Mouse (Mus musculus) kidney, embryonic 16.5 days (tissue): ENCODE data around the gene Krt18. TPM values are rescaled to one million over a fixed set of nuclear protein-coding genes. Genes with fewer than 3 reads are reported as not detected.

Experiments
- ATAC-seq: fragments of 200-750 bp; cut with Nextera tagmentation; 2 replicates; pipeline ENCODE4 v1.8.0; 2017; ENCODE audit warnings: moderate TSS enrichment; ENCODE audit not compliant: low FRiP score, low TSS enrichment
- H3K27ac ChIP-seq: fragments of 300-500 bp; sonication (generic); 2 replicates; pipeline ENCODE4 v1.5.1; 2014; ENCODE audit warnings: low read length
- H3K27me3 ChIP-seq: fragments of 300-500 bp; sonication (generic); 2 replicates; pipeline ENCODE4 v1.6.1; 2014; ENCODE audit warnings: low read length, control low read depth, mixed read lengths; ENCODE audit not compliant: insufficient read depth
- H3K36me3 ChIP-seq: fragments of 300-500 bp; sonication (generic); 2 replicates; pipeline ENCODE4 v1.6.1; 2014; ENCODE audit warnings: low read length, control low read depth, mixed read lengths; ENCODE audit not compliant: insufficient read depth
- H3K4me1 ChIP-seq: fragments of 300-500 bp; sonication (generic); 2 replicates; pipeline ENCODE4 v1.6.1; 2014; ENCODE audit warnings: low read length, control low read depth, mixed read lengths; ENCODE audit not compliant: insufficient read depth
- H3K4me2 ChIP-seq: fragments of 300-500 bp; sonication (generic); replicated peaks from 2 replicates; pipeline ENCODE4 v1.6.1; 2014; ENCODE audit warnings: low read depth, low read length
- H3K4me3 ChIP-seq: fragments of 300-500 bp; sonication (generic); 2 replicates; pipeline ENCODE4 v1.5.1; 2014; ENCODE audit warnings: mild to moderate bottlenecking, low read length
- H3K9ac ChIP-seq: fragments of 300-500 bp; sonication (generic); replicated peaks from 2 replicates; pipeline ENCODE4 v1.6.1; 2014; ENCODE audit warnings: low read length
- H3K9me3 ChIP-seq: fragments of 300-500 bp; sonication (generic); 2 replicates; pipeline ENCODE4 v1.6.1; 2016; ENCODE audit warnings: low read length, control low read depth
- WGBS: fragments of 180-500 bp; shearing (Covaris S2); extraction: QIAGEN DNeasy Blood & Tissue Kit; methylation state at CpG from one replicate; pipeline ENCODE4 v1.1.7; 2014; 5-methylcytosine and 5-hydroxymethylcytosine counted together
- polyA plus RNA-seq: library from polyadenylated mRNA; unstranded; fragments of >200 nt; fragmentation: Nextera tagmentation; extraction: Ambion mirVana; gene quantifications from 2 replicates; pipeline ENCODE4 v1.2.1, GENCODE M21; 2015

Krt18 gene
- polyA plus RNA-seq, 1 experiment from 2014 or later, result 223 TPM

- Histone ChIP-seq H3K4me1 (peaks cover 28% of the 10 kb centered on the region), H3K4me2 (no peak overlapping the region), H3K9ac (no peak overlapping the region), H3K4me3 (no peak overlapping the region), H3K9me3 (no peaks in the 10 kb centered on the region), H3K36me3 (no peaks in the 10 kb centered on the region), H3K27me3 (peaks cover 9% of the 10 kb centered on the region; the same call in 1 of the 2 replicates), H3K27ac (peak overlapping the region; percentile 81)
- WGBS, result 57% methylated on average over 8 of the region's 8 CpGs
- ATAC-seq, result no peak
Observed at GRCm38 (mm10) chr15:102023888-102024287, 4.1 kb upstream of the Krt18 start.

DNA sequence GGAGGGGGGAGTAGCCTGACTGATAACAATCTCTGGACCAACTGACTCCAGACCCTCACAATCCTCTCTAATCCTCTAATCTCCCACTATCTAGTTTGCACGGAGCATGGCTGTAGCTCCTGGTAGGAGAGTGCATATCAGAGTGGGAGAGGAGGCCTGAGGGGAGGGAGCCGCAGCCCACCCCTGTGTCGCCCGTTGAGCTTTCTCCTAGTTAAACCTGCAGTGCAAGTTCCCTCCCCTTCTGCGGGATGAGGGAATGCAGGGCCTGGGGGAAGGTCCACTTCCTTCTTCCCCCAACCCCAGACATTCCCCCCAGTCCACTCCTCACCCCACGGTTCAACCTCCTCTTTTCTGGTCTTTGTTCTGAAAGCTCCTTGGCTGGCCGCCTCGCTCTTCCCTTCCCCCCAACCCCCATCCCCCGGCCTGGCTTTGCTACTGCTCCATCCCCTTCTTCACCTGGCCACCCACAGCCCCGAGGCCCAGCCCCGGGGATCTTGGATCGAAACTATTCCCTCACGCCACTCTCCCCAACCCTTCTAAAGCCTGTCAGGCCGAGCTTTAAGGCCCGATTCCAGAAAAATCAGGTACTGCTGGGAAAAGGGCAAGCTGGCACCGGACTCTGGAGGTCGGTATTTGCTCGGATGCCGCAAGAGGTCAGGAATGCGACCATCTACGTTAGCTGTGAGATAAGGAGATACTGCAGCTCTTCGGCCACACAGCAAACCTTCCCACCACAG lies 2.7 kb upstream of the Krt18 start:
- 8% methylated on average over 22 of the region's 22 CpGs for WGBS
- Histone ChIP-seq H3K27ac (peak overlapping the region; percentile 81), H3K4me3 (peak overlapping the region; percentile 20), H3K9me3 (no peaks in the 10 kb centered on the region), H3K9ac (peak overlapping the region; percentile 58), H3K36me3 (no peaks in the 10 kb centered on the region), H3K4me1 (peaks cover 28% of the 10 kb centered on the region), H3K4me2 (peak overlapping the region; percentile 44), H3K27me3 (peaks cover 9% of the 10 kb centered on the region; the same call in 1 of the 2 replicates)
- ATAC-seq, result peak; percentile 66

DNA sequence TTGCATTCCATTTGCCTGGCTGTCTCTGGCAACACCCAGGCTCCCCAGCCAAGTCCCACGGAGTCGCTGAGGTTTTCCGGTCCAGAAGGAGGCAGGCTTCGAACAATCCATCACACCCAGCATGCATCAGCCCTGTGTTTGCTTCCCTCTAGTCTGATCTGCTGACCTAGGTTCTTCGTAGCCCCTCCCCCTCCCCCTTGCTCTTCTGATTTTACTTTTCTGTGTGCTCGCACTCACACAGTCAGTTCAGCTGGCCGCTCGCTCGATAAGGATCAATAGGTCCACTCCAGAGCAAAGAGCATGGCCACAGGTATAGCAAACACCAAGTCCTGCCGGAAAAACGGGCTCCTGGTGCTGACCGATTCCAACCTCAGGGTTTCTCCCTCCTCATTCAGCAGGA lies 1.6 kb upstream of the Krt18 start:
- Histone ChIP-seq H3K4me3 (peak overlapping the region; percentile 3; the same call in 1 of the 2 replicates), H3K27me3 (peaks cover 9% of the 10 kb centered on the region; the same call in 1 of the 2 replicates), H3K4me1 (peaks cover 28% of the 10 kb centered on the region), H3K27ac (peak overlapping the region; percentile 81), H3K4me2 (peak overlapping the region; percentile 44; the same call in 1 of the 2 replicates), H3K36me3 (peaks cover 3% of the 10 kb centered on the region; the same call in 1 of the 2 replicates), H3K9ac (no peak overlapping the region), H3K9me3 (no peaks in the 10 kb centered on the region)
- WGBS, result 14% methylated on average over 12 of the region's 12 CpGs
- ATAC-seq, result no peak

GRCm38 (mm10) chr15:102034121-102035053 lies 6.4 kb downstream of the Krt18 start:
- H3K36me3 ChIP-seq, result peaks cover 5% of the 10 kb centered on the region; the same call in 1 of the 2 replicates
- H3K9ac ChIP-seq, result no peak overlapping the region
- no peak overlapping the region for H3K4me2 ChIP-seq
- 59% methylated on average over 16 of the region's 16 CpGs for WGBS
- no peak overlapping the region for H3K4me3 ChIP-seq
- no peaks in the 10 kb centered on the region for H3K4me1 ChIP-seq
- no peak overlapping the region for H3K27ac ChIP-seq
- ATAC-seq, result no peak
- no peaks in the 10 kb centered on the region for H3K9me3 ChIP-seq
- no peaks in the 10 kb centered on the region for H3K27me3 ChIP-seq

DNA sequence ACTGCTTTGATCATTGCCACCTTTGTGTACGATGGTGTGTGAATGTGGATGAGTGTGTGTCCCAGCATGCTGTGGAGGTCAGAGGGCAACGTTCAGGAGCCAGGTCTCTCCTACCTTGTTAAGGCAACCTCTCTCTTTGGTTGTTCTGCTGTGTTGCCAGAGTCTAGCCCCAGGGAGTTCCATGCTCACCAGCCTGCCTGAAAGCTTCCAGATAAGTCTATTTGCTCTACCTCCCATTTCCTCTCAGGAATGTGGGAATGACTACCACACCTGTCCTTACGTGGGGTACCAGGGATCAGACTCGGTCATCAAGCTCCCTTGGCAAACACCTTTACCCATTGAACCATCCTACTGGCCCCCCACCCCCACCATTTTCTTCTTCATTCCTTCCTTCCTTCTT lies 12.3 kb downstream of the Krt18 start:
- Histone ChIP-seq H3K27me3 (no peaks in the 10 kb centered on the region), H3K27ac (no peak overlapping the region), H3K9me3 (no peaks in the 10 kb centered on the region), H3K4me2 (no peak overlapping the region), H3K36me3 (no peaks in the 10 kb centered on the region), H3K4me3 (no peak overlapping the region), H3K9ac (no peak overlapping the region), H3K4me1 (no peaks in the 10 kb centered on the region)
- no peak for ATAC-seq
- WGBS, result 71% methylated on average over 4 of the region's 4 CpGs

GRCm38 (mm10) chr15:102041951-102042350 lies 14.0 kb downstream of the Krt18 start:
- H3K4me3 ChIP-seq, result peak overlapping the region; percentile 17
- WGBS, result 31% methylated on average over 7 of the region's 7 CpGs

DNA sequence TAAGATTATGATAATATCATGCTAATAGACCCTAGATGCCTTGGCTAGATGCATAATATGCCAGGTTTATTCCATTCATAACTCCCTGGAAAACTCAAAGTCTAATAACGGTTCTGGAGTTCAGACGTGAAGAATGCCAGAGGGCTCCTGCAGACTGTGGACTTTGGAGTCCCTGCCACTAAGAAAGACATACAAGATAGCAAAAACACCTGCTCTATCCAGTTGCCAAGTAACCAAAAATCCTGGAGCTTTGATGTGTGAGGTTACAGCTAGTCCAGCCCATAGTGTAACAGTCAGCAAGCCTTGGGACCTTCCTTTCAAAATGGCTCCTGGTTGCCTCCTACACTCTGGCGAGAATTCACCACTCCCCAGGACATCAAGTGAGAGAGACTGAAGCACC lies 16.8 kb downstream of the Krt18 start:
- Histone ChIP-seq H3K4me1 (no peaks in the 10 kb centered on the region), H3K4me3 (no peak overlapping the region), H3K27me3 (no peaks in the 10 kb centered on the region), H3K36me3 (no peaks in the 10 kb centered on the region), H3K9me3 (no peaks in the 10 kb centered on the region), H3K27ac (no peak overlapping the region), H3K4me2 (no peak overlapping the region), H3K9ac (no peak overlapping the region)
- WGBS, result 82% methylated on average over 3 of the region's 3 CpGs
- no peak for ATAC-seq

More at GRCm38 (mm10) chr15:102041951-102042350, 14.0 kb downstream of the Krt18 start:
- no peak overlapping the region for H3K9ac ChIP-seq
- H3K36me3 ChIP-seq, result no peaks in the 10 kb centered on the region
- no peaks in the 10 kb centered on the region for H3K4me1 ChIP-seq
- H3K4me2 ChIP-seq, result peak overlapping the region; percentile 46
- H3K27me3 ChIP-seq, result no peaks in the 10 kb centered on the region
- H3K27ac ChIP-seq, result no peak overlapping the region
- ATAC-seq, result no peak
- H3K9me3 ChIP-seq, result no peaks in the 10 kb centered on the region

DNA sequence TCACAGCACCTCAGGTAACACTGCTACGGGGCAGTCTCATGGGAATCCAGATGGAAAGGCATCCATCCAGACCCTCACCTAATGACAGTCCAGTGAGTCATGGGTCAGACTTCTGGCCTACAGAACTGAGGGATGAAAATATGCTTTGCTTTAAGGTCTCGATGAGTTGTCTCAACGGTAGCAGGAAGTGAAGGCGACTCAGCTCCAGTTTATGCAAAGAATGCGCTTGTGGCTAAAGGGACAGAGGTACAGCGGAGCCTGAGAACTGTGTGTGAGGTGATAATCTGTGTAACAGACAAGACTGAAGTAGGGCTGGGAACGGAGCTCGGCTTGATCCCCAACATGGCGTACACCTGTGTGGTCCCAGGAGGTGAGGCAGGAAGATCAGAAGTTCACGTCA lies 17.7 kb downstream of the Krt18 start:
- 85% methylated on average over 10 of the region's 10 CpGs for WGBS
- no peak for ATAC-seq
- Histone ChIP-seq H3K36me3 (no peaks in the 10 kb centered on the region), H3K9me3 (no peaks in the 10 kb centered on the region), H3K27me3 (no peaks in the 10 kb centered on the region), H3K9ac (no peak overlapping the region), H3K4me2 (no peak overlapping the region), H3K4me1 (no peaks in the 10 kb centered on the region), H3K27ac (no peak overlapping the region), H3K4me3 (no peak overlapping the region)

DNA sequence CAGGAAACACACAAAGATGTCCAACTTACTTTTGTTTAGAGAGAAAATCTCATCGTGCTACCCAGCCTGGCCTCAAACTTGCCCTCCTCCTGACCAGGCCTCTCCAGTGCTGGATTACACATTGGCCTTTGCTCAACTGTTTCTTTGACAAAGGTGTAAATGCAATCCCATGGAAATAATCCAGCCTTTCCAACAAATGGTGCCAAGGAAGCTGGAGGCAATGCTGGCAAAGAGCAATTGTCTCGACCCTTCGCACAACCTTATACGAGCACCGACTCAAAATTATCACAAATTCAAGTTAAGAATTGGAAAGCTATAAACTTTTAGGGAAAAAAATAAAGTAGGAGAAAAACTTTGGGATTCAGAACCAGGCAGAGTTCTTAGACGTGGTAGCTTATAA lies 20.0 kb downstream of the Krt18 start:
- H3K27ac ChIP-seq, result no peak overlapping the region
- H3K4me2 ChIP-seq, result no peak overlapping the region

More for the DNA sequence above, 20.0 kb downstream of the Krt18 start:
- Histone ChIP-seq H3K27me3 (0 out of 2 replicates have a peak, but pooled peaks cover 2% of the 10 kb centered on the region), H3K4me1 (0 out of 2 replicates have a peak, but pooled peaks cover 2% of the 10 kb centered on the region), H3K36me3 (no peaks in the 10 kb centered on the region), H3K9ac (no peak overlapping the region), H3K4me3 (no peak overlapping the region), H3K9me3 (no peaks in the 10 kb centered on the region)
- ATAC-seq, result no peak
- 88% methylated on average over 6 of the region's 6 CpGs for WGBS
